Mouse (Mus musculus) thymus, adult 18-20 months (tissue): ENCODE results near the gene Ammecr1.

Source experiments
- DNase-seq, 2 experiments: peaks; one replicate each; pipeline ENCODE4 v3.0.0; 2022; ENCODE audit warnings: mixed read lengths in 2 of 2

The Ammecr1 gene

GRCm38 (mm10) chrX:142966008-142966966 is at the start of gene Ammecr1:
Ammecr1 (minus strand) TSS chrX:142966728.
- DNase-seq, result peak; percentile 56 to 63

DNA sequence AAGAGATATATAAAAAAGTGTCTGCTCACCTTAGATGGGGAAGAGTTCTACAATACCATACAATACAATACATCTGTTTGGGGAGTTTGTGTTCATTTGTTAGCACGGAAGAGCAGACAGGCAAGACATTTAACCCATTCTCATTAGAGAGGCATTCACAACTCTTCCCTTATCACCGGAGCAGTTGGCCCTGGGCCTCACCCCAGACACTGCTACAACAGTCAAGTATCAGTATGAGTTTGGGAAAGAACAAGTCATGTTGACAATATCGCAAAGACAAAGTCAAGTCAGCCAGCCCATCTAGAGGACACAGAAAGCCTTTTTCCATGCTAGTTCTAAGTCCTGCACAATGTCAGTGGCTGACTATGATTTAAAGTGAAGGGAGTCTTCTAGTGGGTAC is 47.6 kb upstream of the Ammecr1 start:
- no peak for DNase-seq

- DNase-seq, result no peak
Measured at GRCm38 (mm10) chrX:143012334-143012733, 45.8 kb upstream of the Ammecr1 start.

DNA sequence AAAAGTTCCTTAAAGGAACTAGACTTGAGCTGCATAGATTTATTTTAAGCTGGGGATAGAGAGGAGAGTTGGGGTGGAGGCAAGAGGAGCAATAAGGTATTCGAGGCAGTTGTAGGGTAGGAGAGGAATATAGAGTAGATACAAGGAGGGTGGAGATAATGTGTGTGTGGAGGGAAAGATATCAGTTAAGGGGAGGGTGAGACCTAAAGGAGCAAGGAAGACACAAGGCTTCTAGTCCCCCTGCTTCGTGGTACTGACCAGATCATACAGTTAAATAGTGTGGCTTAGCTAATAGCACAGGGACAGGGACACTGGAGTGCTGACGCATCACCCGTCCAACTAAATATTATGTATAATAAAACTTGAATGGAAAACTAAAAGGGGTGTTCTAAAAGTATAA is 45.3 kb upstream of the Ammecr1 start:
- DNase-seq, result no peak

- DNase-seq, result no peak
Measured at GRCm38 (mm10) chrX:143004131-143004846, 37.8 kb upstream of the Ammecr1 start.

- no peak for DNase-seq
Measured at GRCm38 (mm10) chrX:142997214-142997613, 30.7 kb upstream of the Ammecr1 start.

DNA sequence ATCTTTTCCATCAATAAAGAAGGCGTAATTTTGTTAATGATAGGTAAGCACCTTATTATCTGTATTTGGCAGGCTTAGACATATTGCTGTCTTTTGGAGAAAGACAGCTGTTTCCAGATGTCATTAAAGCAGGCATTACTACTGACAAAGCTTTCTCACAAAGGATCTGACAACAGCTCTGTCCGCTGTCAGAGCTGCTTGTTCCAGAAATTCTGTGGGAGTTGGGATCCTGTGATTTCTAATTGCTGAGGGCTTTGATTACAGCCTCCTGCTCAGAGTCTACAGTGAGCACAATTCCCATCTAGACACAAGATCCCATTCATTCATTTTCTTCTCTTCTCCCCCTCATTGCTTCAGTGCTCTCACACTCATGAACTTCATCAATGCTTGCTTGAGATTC is 28.0 kb upstream of the Ammecr1 start:
- DNase-seq, result no peak

DNA sequence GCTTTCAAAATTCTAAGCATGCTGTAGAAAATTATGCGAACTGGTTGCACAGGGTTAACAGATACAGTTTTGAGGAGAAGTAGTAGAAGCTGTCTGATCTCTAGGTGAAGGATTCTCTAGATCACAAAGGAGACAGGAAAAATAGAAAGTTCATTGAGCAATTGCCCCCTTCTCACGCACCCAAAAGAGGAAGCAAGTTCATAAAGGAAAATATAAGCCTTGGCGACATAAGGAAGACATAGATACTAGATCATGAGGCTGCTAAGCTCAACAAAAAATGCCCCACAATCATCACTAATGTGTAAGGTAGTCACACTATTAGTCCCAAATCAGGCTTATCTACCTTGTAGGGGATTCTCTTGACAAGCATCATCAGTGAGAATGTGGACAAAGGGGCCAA is 17.6 kb upstream of the Ammecr1 start:
- no peak for DNase-seq

GRCm38 (mm10) chrX:142983638-142984037 is 17.1 kb upstream of the Ammecr1 start:
- no peak for DNase-seq

DNA sequence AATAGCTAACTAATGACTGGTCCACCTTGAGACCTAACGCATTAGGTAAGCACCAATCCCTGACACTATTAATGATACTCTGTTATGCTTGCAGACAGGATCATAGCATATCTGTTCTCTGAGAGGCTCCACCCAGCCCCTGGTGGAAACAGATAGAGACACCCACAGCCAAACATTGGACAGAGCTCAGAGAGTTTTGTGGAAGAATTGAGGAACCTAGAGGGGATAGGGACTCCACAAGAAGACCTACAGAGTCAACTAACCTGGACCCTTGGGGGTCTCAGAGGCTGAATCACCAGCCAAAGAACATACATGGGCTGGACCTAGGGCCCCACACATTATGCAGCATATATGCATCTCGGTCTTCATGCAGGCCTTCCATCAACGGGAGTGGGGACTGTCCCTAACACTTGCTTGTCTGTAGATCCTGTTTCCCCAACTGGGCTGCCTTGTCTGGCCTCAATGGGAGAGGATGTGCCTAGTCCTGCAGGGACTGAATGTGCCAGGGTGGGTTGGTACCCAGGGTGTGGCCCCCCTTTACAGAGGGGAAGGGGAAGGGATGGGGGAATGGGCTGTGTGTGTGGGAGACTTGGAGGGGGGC is 15.1 kb upstream of the Ammecr1 start:
- no peak for DNase-seq

DNA sequence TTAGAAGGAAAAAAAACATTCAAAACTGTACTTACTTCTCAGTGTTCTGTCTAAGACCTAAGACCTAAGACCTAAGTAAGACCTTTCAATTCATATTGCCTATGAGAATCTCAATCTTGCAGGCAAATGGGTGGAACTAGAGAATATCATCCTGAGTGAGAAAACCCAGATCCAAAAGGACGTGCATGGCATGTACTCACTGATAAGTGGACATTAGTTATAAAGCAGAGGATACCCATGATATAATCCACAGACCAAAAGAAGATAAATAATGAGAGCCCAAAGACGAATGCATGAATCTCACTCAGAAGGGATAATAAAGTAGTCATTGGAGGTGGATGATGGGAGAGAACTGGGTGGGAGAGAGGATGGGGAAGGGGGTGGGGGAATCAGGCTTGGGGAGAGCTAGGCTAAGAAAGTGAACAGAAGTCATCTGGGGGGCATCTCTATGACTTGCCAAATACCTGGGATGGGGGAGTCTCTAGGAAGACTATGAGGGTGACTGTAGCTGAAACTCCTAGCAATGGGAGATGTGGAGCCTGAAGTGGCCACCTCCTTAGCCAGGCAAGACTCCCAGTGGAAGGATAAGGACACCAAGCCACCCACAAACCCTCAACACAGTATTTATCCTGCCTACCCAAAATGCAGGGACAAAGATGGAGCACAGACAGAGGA is 14.5 kb upstream of the Ammecr1 start:
- no peak for DNase-seq

DNA sequence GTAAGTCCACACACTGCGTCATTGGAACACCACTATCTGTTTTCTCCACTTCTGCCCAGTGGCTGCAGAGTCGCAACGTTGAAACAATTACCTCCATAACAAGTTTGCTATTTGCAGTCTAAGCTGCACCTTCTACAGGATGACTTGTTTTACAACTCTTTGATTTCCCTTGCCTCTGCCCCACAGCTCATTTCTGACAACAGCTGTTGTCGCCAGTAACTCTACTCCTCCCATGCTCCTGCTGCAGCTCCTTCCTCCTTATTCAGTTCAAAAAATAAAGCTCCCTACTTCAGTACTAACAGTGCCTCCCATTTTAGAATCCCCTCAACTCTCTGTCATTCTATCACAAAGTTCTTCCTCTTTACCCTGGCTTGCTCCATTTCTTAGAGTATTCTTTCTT is 12.7 kb upstream of the Ammecr1 start:
- DNase-seq, result no peak

- DNase-seq, result no peak
Measured at GRCm38 (mm10) chrX:142972443-142972970, 6.0 kb upstream of the Ammecr1 start.

DNA sequence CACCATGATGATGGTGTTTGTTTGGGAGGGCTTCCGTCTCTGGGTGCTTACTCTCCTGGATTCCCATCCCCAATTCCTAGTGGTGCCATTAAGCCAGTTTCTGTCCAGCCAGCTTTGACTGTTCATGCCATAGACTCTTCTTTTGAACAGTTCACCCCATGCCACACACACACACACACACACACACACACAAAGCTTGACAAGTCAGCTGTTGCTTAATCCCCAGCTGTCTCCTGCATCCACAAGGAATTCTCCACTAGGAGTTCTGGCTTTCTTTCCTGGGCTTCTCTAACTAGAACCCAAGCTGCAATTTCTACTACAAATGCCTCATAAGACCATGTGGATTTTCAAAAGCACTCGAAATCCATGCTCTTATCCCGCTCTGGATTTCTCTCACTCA is 5.2 kb upstream of the Ammecr1 start:
- no peak for DNase-seq

- DNase-seq, result no peak
Measured at GRCm38 (mm10) chrX:142967067-142967466, 539 bp upstream of the Ammecr1 start.

GRCm38 (mm10) chrX:142965236-142966007 is 1.1 kb downstream of the Ammecr1 start:
- DNase-seq, result no peak

- no peak for DNase-seq
Measured at GRCm38 (mm10) chrX:142960434-142960833, 6.1 kb downstream of the Ammecr1 start.

DNA sequence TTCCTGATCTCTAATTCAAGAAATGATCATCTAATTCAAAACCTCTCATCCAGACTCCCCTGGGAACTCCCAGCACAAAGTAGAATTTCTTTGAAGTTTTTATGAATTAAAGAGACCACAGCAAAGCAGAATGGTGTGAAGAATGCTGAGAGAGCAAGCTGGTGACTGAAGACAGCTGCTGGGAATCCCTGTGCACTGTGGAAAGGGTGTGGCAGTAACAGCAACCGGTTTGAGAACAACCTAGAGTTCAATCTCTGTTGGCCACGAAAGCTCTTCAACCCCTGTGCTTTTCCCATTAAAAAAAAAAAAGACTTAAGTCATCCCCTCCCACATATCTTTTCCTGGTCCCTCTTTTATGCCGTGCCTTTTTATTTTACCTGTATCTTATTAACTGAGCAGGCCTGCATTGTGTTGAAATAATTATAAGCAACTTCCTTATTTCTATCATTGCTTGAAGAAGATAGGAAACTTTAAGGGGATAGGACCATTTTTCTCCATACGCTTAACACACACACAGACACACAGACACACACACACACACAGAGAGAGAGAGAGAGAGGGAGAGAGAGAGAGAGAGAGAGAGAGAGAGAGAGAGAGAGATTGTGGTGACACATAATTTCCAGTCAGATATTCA is 6.7 kb downstream of the Ammecr1 start:
- DNase-seq, result no peak

DNA sequence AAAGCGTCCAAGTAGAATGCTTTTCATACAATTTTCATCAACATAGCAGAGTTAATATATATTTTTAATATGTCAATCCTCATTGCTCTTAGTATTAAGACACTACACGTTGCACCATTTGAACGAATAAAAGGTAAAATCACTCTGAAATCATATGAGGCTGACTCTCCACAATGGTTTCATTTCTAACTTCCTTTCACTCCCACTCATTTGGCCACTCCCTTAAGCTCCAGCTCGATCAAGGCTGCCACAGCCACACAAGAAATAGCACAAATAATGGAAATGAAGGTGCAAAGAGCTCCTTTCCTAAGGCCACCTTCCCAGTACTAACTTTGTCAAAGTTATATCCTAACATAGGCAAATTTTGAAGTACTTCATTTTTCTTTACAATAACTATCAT is 38.1 kb downstream of the Ammecr1 start:
- DNase-seq, result no peak

DNA sequence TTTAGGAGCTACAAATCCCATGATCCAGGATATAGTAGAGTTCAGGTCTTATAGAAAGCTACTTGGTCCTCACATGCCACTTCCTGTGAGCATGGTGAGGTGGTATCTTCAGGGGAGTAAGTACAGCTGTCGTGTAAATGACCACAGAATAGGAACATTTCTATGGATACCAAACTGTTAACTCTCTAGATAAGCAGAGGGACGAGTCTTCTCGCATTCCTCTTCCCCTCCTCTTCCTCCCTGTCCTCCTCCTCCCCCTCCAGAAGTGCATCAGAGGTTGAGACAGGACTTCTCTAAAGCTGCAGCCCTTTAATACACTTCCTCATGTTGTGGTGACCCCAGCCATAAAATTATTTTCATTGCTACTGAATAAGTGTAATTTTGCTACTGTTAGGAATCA is 49.1 kb downstream of the Ammecr1 start:
- DNase-seq, result no peak

GRCm38 (mm10) chrX:142916719-142917118 is 49.8 kb downstream of the Ammecr1 start:
- DNase-seq, result no peak
